Mouse (Mus musculus) heart, adult 2 months (tissue): ENCODE measurements around the gene Fgf13.

Experiments
- CTCF ChIP-seq: fragments of 200-600 bp; IDR thresholded peaks from 2 replicates; pipeline ENCODE4 v1.8.1; 2022; ENCODE audit warnings: antibody characterized with exemption, mild to moderate bottlenecking, moderate library complexity
- POLR2A ChIP-seq: fragments of 200-500 bp; IDR thresholded peaks from 2 replicates; pipeline ENCODE4 v1.6.1; 2011; ENCODE audit warnings: mild to moderate bottlenecking, low read depth, low read length, control low read depth; ENCODE audit not compliant: insufficient read depth

GRCm38 (mm10) chrX:59589050-59589449 lies 21.2 kb upstream of the Fgf13 start:
- TF ChIP-seq CTCF (no peak), POLR2A (no peak)
